Mouse (Mus musculus) cerebellum, postnatal 36 days (tissue): ENCODE measurements around the gene Ccr9.

Experiments used
- DNase-seq, 2 experiments: peaks; one replicate each; pipeline ENCODE4 v3.0.0; 2021 to 2022; ENCODE audit warnings: mixed read lengths in 2 of 2

Gene Ccr9

DNA sequence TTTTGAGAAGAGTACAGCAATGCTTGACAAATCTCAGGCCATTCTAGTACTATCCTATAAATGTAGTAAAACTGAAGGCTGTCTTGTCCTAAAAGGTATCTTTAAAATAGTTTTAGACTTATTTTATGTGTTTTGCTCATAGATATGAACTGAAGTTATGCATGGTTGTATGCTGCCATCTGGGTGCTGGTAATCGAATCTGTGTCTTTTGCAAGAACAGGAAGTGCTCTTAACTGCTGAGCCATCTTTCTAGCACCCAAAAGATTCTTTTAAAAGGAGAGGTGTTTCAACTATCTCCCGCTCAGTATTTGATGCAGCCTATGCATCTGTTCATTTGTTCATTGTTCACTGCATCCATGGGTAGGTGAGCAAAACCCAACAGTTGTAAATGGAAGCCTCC lies 127.0 kb downstream of the Ccr9 start:
- no peak for DNase-seq

DNA sequence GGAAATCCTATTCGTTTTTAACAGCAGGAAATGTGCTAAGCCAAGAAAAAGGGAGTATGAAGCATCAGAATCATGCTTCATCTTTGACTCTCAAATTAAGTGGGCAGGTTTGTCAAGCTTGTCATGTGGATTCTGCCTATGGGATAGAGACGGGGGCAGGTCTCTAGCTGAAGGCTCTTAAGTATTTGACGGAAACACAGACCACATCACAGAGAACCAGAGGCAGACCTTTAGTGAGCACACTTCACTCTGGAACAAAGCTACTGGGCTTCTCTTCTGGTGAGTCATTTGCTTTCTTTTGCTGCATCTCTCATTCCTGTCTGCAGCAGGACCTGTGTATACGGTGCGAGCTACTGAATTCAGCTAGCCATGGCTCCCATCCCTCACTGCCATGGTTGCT lies 128.0 kb downstream of the Ccr9 start, which contains the start of gene Cxcr6:
Gene Cxcr6, plus strand, starts transcription at position 209 of the 400 bp plus-strand sequence.
- no peak for DNase-seq

DNA sequence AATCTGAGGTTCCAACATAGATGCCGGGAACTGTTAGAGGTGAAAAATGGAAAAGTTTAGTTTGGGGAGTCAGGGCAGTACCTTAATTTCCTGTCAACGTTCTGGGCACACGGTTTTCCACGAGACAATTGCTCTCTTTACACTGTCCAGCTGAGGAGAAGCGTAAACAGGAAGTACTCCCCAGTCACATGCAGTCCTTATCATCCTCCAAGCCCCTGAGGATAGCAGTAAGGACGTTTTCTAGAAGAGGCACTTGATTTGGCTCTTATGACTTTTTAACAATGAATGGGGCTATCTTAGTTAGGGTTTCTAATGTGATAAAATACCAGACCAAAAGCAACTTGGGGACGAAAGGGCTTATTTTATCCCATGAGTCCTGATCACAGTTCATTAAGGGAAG lies 130.3 kb downstream of the Ccr9 start:
- DNase-seq, result no peak

DNA sequence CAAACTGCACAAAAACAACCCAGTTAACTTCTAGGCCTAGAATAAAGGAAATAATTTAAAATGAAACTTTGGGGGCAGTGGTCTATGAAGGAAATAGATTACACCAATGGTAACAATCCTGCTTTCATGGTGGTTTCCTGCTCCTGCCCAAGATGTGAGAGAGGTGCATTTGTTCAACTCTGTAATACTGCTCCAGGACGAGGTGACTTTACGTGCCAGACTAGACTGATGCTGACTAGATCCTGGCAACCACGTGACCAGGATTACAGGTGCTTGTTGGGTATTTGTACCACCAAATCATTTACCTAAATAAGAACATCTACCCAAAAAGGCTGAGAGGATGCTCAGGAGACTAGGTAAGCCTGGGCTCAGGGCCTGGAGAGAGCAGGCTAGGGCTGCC lies 133.6 kb downstream of the Ccr9 start:
- no peak for DNase-seq

DNA sequence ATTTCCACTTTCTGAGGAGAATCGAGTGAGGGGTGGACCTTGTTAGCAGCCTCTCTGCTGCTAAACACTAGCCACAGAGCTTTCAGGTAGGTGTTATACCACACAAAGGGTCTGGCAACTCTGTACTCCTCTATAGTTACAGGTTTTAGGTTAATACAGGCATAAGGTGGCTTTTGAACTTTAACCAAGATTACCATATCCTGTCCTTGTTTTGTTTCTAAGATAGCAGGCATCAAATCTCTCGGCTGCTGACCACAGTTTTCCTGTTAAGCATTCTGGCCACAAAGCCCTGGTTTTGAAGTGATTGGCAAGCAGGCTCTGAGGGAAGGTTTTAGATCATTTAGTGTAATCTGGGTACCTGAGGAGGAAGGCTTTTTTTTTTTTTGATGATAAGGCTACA lies 136.1 kb downstream of the Ccr9 start:
- DNase-seq, result no peak

GRCm38 (mm10) chr9:123814821-123815220 lies 136.6 kb downstream of the Ccr9 start:
- DNase-seq, result peak; percentile 50 to 57

- DNase-seq, result peak in 1 of 2 experiments; percentile 23
Measured at GRCm38 (mm10) chr9:123815444-123815843, 137.2 kb downstream of the Ccr9 start.

- DNase-seq, result peak; percentile 11 to 29
Measured at GRCm38 (mm10) chr9:123815996-123816395, 137.8 kb downstream of the Ccr9 start.

GRCm38 (mm10) chr9:123818601-123819000 lies 140.4 kb downstream of the Ccr9 start:
- no peak for DNase-seq

DNA sequence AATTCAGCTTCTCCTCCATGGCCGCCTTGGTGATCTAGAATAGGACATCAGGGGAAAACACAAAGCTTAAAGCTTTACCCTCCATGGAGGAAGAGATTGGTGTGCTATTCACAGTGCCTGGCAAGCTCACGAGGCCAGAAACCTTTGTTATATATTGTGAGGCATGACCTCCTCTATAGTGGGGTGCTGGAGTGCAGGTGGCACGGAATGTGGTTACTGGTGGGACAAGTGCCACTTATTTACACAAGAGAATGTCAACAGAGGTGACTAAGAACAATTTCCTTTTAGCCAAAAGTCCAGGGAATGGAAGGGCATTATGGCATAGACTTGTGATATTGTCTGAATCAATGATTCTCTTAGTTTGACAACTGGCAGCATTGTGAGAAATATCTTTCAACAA lies 148.4 kb downstream of the Ccr9 start:
- no peak for DNase-seq

DNA sequence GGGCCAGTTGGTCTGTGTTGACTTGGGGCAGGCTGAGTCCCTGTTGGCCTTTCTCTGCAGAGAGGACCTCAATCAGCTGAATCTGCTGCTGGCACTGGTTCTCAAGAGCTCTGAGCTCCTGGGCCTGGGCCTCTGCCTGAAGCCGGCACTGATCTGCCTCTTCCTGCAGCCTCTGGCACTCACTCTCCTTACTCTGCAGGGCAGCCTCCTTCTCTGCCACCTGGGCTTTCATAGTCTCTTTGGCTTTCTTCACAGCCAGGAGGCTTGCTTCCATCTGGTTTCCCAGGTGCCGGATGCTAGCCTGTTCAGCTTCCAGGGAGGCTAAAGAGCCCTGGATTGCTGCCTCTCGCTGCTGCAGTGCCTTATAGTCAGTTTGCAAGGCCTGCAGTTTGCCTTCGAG lies 150.7 kb downstream of the Ccr9 start:
- peak; percentile 74 to 77 for DNase-seq
